ENCODE assay signal across 8 mouse cellular contexts in the genomic region with DNA sequence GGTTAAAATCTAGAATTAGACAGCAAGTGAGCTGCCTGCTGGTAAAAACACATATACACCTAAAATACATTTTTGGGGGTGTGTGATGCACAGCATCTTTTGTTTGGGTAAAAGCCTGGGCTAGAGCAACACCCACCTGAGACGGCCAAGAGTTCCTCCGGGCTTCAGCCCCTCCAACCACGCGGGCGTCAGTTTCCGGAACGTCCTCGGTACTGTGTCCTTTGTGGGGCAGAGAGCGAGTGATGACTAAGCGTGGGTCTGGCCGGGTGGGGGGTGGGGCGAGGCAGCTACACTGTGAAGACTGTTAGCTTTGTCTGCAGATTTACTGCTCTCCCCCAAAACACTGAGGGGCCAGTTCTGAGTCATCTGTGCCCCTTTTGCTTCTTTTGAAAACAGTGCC. TPM values are rescaled to one million over a fixed set of nuclear protein-coding genes. Genes with fewer than 3 reads are reported as not detected.
DNase-seq lines count a peak whose midpoint lies in the region; ATAC-seq and TF ChIP-seq lines count a peak whose summit lies in the region.

No protein-coding gene starts in this region.

- no peak overlapping the region for H3K27ac ChIP-seq in heart, embryonic 12.5 days (ENCODE audit: poor library complexity, severe bottlenecking)
- H3K27ac ChIP-seq in heart, embryonic 11.5 days (ENCODE audit: low read depth, low read length): no peak overlapping the region
- H3K27ac ChIP-seq in CH12.LX (ENCODE audit: insufficient read depth, low read depth): peak overlapping the region; percentile 17; the same call in 1 of the 2 replicates
- H3K27ac ChIP-seq in neural tube, embryonic 13.5 days (replicated peaks): no peak overlapping the region
- H3K27ac ChIP-seq in heart, embryonic 10.5 days: no peak overlapping the region

- peak; percentile 55 for DNase-seq in CH12.LX (ENCODE audit: extremely low read depth)
- DNase-seq in fibroblast of lung, adult 2 months (ENCODE audit: low read depth): peak; percentile 58
- DNase-seq in cerebellum, adult 9-11 months: no peak
- no peak for DNase-seq in heart, embryonic 10.5 days (ENCODE audit: low spot score)
- DNase-seq in ovary, adult 18-20 months (ENCODE audit: low spot score): no peak

- H3K9ac ChIP-seq in heart, embryonic 12.5 days: no peak overlapping the region
- H3K9ac ChIP-seq in heart, embryonic 11.5 days (ENCODE audit: low read depth, low read length): no peak overlapping the region
- peak overlapping the region; percentile 46 for H3K9ac ChIP-seq in CH12.LX (ENCODE audit: insufficient read depth, low read depth)
- no peak overlapping the region for H3K9ac ChIP-seq in neural tube, embryonic 13.5 days

- no peak for ATAC-seq in heart, embryonic 12.5 days (ENCODE audit: insufficient number of reproducible peaks, low FRiP score)
- no peak for ATAC-seq in heart, embryonic 11.5 days (replicated peaks; ENCODE audit: insufficient number of reproducible peaks, low FRiP score, low TSS enrichment)
- ATAC-seq in neural tube, embryonic 13.5 days (ENCODE audit: low read depth): no peak

- H3K4me3 ChIP-seq in heart, embryonic 12.5 days: no peak overlapping the region
- H3K4me3 ChIP-seq in heart, embryonic 11.5 days (ENCODE audit: low read depth, low read length): no peak overlapping the region
- peak overlapping the region in 1 of 3 experiments; percentile 8 for H3K4me3 ChIP-seq in CH12.LX (replicated peaks in 1 of 3; ENCODE audit: low read depth in 2 of 3, low read length in 2 of 3, poor library complexity in 1 of 3)
- H3K4me3 ChIP-seq in neural tube, embryonic 13.5 days: no peak overlapping the region
- no peak overlapping the region for H3K4me3 ChIP-seq in heart, embryonic 10.5 days

- 0 out of 2 replicates have a peak overlapping the region, but pooled peaks have one; percentile 14 for H3K4me2 ChIP-seq in heart, embryonic 12.5 days
- no peak overlapping the region for H3K4me2 ChIP-seq in heart, embryonic 11.5 days
- H3K4me2 ChIP-seq in CH12.LX (ENCODE audit: insufficient read depth, low read depth, poor library complexity, severe bottlenecking): peak overlapping the region; percentile 73
- H3K4me2 ChIP-seq in neural tube, embryonic 13.5 days: peak overlapping the region; percentile 25; the same call in 1 of the 2 replicates

- no peaks in the 10 kb centered on the region for H3K79me2 ChIP-seq in CH12.LX (replicated peaks; ENCODE audit: control insufficient read depth, extremely low read depth, insufficient read depth, poor library complexity, severe bottlenecking)

- peaks cover 26% of the 10 kb centered on the region for H3K4me1 ChIP-seq in heart, embryonic 12.5 days (replicated peaks)
- 0 out of 2 replicates have a peak, but pooled peaks cover 3% of the 10 kb centered on the region for H3K4me1 ChIP-seq in heart, embryonic 11.5 days (ENCODE audit: control insufficient read depth, insufficient read depth, low read length)
- peaks cover 8 to 20% of the 10 kb centered on the region in 2 experiments for H3K4me1 ChIP-seq in CH12.LX (ENCODE audit: control insufficient read depth in 1 of 2, insufficient read depth in 2 of 2)
- H3K4me1 ChIP-seq in neural tube, embryonic 13.5 days (replicated peaks): peaks cover 10% of the 10 kb centered on the region
- peaks cover 22% of the 10 kb centered on the region for H3K4me1 ChIP-seq in heart, embryonic 10.5 days

- WGBS in heart, embryonic 12.5 days: 43% methylated on average over 12 of the region's 12 CpGs
- WGBS in heart, embryonic 11.5 days (ENCODE audit: insufficient replicate concordance): 46% methylated on average over 12 of the region's 12 CpGs
- WGBS in neural tube, embryonic 13.5 days: 35% methylated on average over 12 of the region's 12 CpGs
- 47% methylated on average over 12 of the region's 12 CpGs for WGBS in heart, embryonic 10.5 days

- dilution Hi-C loops in CH12.LX (cut with MboI; ENCODE audit: extremely low pct_ligation_motif_present, extremely low pct_unique_long_range_greater_than_20kb, low sequenced_read_pairs): no loop called here

- TF ChIP-seq EP300 in CH12.LX (IDR thresholded peaks at IDR 0.05; ENCODE audit: low read length): peak; percentile 63

- H3K36me3 ChIP-seq in heart, embryonic 12.5 days: peaks cover 5% of the 10 kb centered on the region; the same call in 1 of the 2 replicates
- H3K36me3 ChIP-seq in heart, embryonic 11.5 days (ENCODE audit: control insufficient read depth, insufficient read depth, low read length): no peaks in the 10 kb centered on the region
- peaks cover 0 to 2% of the 10 kb centered on the region in 2 experiments for H3K36me3 ChIP-seq in CH12.LX (replicated peaks in 1 of 2; ENCODE audit: control insufficient read depth in 1 of 2, insufficient read depth in 1 of 2, low read length in 1 of 2)
- H3K36me3 ChIP-seq in neural tube, embryonic 13.5 days: no peaks in the 10 kb centered on the region
- peaks cover 2% of the 10 kb centered on the region; the same call in 1 of the 2 replicates for H3K36me3 ChIP-seq in heart, embryonic 10.5 days

- H3K9me3 ChIP-seq in heart, embryonic 12.5 days (replicated peaks): peaks cover 6% of the 10 kb centered on the region
- H3K9me3 ChIP-seq in heart, embryonic 11.5 days (replicated peaks; ENCODE audit: control insufficient read depth, low read length): peaks cover 8% of the 10 kb centered on the region; the same call in 1 of the 2 replicates
- peaks cover 25% of the 10 kb centered on the region for H3K9me3 ChIP-seq in CH12.LX (replicated peaks; ENCODE audit: low read length)
- H3K9me3 ChIP-seq in neural tube, embryonic 13.5 days: peaks cover 11% of the 10 kb centered on the region
- H3K9me3 ChIP-seq in heart, embryonic 10.5 days: peaks cover 8% of the 10 kb centered on the region; the same call in 1 of the 2 replicates

- TF ChIP-seq POLR2A in CH12.LX (IDR thresholded peaks at IDR 0.05; ENCODE audit: low read depth, low read length): peak; percentile 66

- no peak for TF ChIP-seq RAD21 in CH12.LX (IDR thresholded peaks at IDR 0.05; ENCODE audit: low read depth, low read length)

- no peak for TF ChIP-seq CTCF in CH12.LX (conservative IDR thresholded peaks at IDR 0.05 in 1 of 2, IDR thresholded peaks at IDR 0.05 in 1 of 2; ENCODE audit: low read depth in 2 of 2, low read length in 2 of 2)

- in situ Hi-C loops in CH12.LX (cut with MboI; ENCODE audit: low pct_ligation_motif_present, low pct_unique_long_range_greater_than_20kb, low sequenced_read_pairs): no loop called here

- H3K27me3 ChIP-seq in heart, embryonic 12.5 days (replicated peaks): peaks cover 18% of the 10 kb centered on the region
- 0 out of 2 replicates have a peak, but pooled peaks cover 4% of the 10 kb centered on the region for H3K27me3 ChIP-seq in heart, embryonic 11.5 days (ENCODE audit: control insufficient read depth, insufficient read depth, low read length)
- H3K27me3 ChIP-seq in CH12.LX (replicated peaks): no peaks in the 10 kb centered on the region
- peaks cover 8% of the 10 kb centered on the region; the same call in 1 of the 2 replicates for H3K27me3 ChIP-seq in neural tube, embryonic 13.5 days
- H3K27me3 ChIP-seq in heart, embryonic 10.5 days (ENCODE audit: insufficient read depth, poor library complexity, severe bottlenecking): 0 out of 2 replicates have a peak, but pooled peaks cover 14% of the 10 kb centered on the region

TF ChIP-seq in CH12.LX, 34 proteins besides CTCF, POLR2A, EP300 and RAD21 (continues in another document):
- TF ChIP-seq MAZ (IDR thresholded peaks at IDR 0.05; ENCODE audit: low read depth, low read length): peak; percentile 53; the same call in 1 of the 2 replicates
- no peak for TF ChIP-seq NELFE (IDR thresholded peaks at IDR 0.05; ENCODE audit: low read depth, low read length)
- no peak for TF ChIP-seq ZKSCAN1 (IDR thresholded peaks at IDR 0.05; ENCODE audit: borderline replicate concordance, low read depth, low read length)
- no peak for TF ChIP-seq USF1 (IDR thresholded peaks at IDR 0.05; ENCODE audit: low read depth, low read length)
- no peak for TF ChIP-seq KAT2A (IDR thresholded peaks at IDR 0.05; ENCODE audit: insufficient replicate concordance, low read length)

RNA-seq across cellular contexts. Expression of a gene that starts 0.7 kb away (rescaled TPM):
- 1.4 and 1.6 TPM in 2 replicates for polyA plus RNA-seq in heart, embryonic 12.5 days (2016; fragmentation: Nextera tagmentation; extraction: Ambion mirVana)
- 1.6 and 2.2 TPM in 2 replicates for polyA plus RNA-seq in heart, embryonic 11.5 days (2014; fragmentation: Nextera tagmentation; extraction: Ambion mirVana)
- total RNA-seq in CH12.LX (2012; rRNA removed): 4.8 and 5.1 TPM in 2 replicates
- total RNA-seq in CH12.LX (2014; rRNA removed): 1.3 and 1.8 TPM in 2 replicates
- 3.3 TPM in 2 replicates for polyA plus RNA-seq in CH12.LX (2012; ENCODE audit: insufficient read length, low read depth)
- 1.2 and 2.5 TPM in 2 replicates for polyA plus RNA-seq in neural tube, embryonic 13.5 days (2015; fragmentation: Nextera tagmentation; extraction: Ambion mirVana)
- polyA plus RNA-seq in heart, embryonic 10.5 days (2016; fragmentation: Nextera tagmentation; extraction: Ambion mirVana): 1.5 and 2.4 TPM in 2 replicates

RNA-seq across cellular contexts. Expression of a gene that starts 17.6 kb away (rescaled TPM):
- 3.7 and 6.3 TPM in 2 replicates for polyA plus RNA-seq in heart, embryonic 12.5 days (2016; fragmentation: Nextera tagmentation; extraction: Ambion mirVana)
- polyA plus RNA-seq in heart, embryonic 11.5 days (2014; fragmentation: Nextera tagmentation; extraction: Ambion mirVana): 6.3 and 6.6 TPM in 2 replicates
- 60.4 and 64.8 TPM in 2 replicates for total RNA-seq in CH12.LX (2012; rRNA removed)
- total RNA-seq in CH12.LX (2014; rRNA removed): 49.2 and 51.4 TPM in 2 replicates
- polyA plus RNA-seq in CH12.LX (2012; ENCODE audit: insufficient read length, low read depth): 72.8 and 89.9 TPM in 2 replicates
- polyA plus RNA-seq in neural tube, embryonic 13.5 days (2015; fragmentation: Nextera tagmentation; extraction: Ambion mirVana): 2.8 and 3.7 TPM in 2 replicates
- polyA plus RNA-seq in heart, embryonic 10.5 days (2016; fragmentation: Nextera tagmentation; extraction: Ambion mirVana): 4.3 and 10.3 TPM in 2 replicates

RNA-seq across cellular contexts. Expression of a gene that starts 42.2 kb away (rescaled TPM):
- polyA plus RNA-seq in heart, embryonic 12.5 days (2016; fragmentation: Nextera tagmentation; extraction: Ambion mirVana): 0.14 and 0.39 TPM in 2 replicates
- polyA plus RNA-seq in heart, embryonic 11.5 days (2014; fragmentation: Nextera tagmentation; extraction: Ambion mirVana): 0.11 and 0.17 TPM in 2 replicates
- total RNA-seq in CH12.LX (2012; rRNA removed) (4.4 and 5.0 TPM in 2 replicates), CH12.LX (2014; rRNA removed) (0.58 and 0.62 TPM in 2 replicates)
- polyA plus RNA-seq in CH12.LX (2012; ENCODE audit: insufficient read length, low read depth): 2.0 TPM in 2 replicates
- polyA plus RNA-seq in neural tube, embryonic 13.5 days (2015; fragmentation: Nextera tagmentation; extraction: Ambion mirVana): 0.28 and 0.38 TPM in 2 replicates
- 0.18 and 0.20 TPM in 2 replicates for polyA plus RNA-seq in heart, embryonic 10.5 days (2016; fragmentation: Nextera tagmentation; extraction: Ambion mirVana)

RNA-seq across cellular contexts. Expression of a gene that starts 50.2 kb away (rescaled TPM):
- polyA plus RNA-seq in heart, embryonic 12.5 days (2016; fragmentation: Nextera tagmentation; extraction: Ambion mirVana): 15.0 and 18.0 TPM in 2 replicates
- 12.2 and 15.3 TPM in 2 replicates for polyA plus RNA-seq in heart, embryonic 11.5 days (2014; fragmentation: Nextera tagmentation; extraction: Ambion mirVana)
- total RNA-seq in CH12.LX (2012; rRNA removed) (4.9 and 7.0 TPM in 2 replicates), CH12.LX (2014; rRNA removed) (0.55 and 1.3 TPM in 2 replicates)
- 3.2 and 4.8 TPM in 2 replicates for polyA plus RNA-seq in CH12.LX (2012; ENCODE audit: insufficient read length, low read depth)
- polyA plus RNA-seq in neural tube, embryonic 13.5 days (2015; fragmentation: Nextera tagmentation; extraction: Ambion mirVana): 3.1 and 4.1 TPM in 2 replicates
- polyA plus RNA-seq in heart, embryonic 10.5 days (2016; fragmentation: Nextera tagmentation; extraction: Ambion mirVana): 16.2 and 16.9 TPM in 2 replicates

Comparison
In these comparisons a context has a peak if more than half of its experiments do, and no peak if none do; other contexts are left out.
1. DNase-seq: peak in CH12.LX (single experiment) and fibroblast of lung, adult 2 months (single experiment); none in cerebellum, adult 9-11 months (single experiment), heart, embryonic 10.5 days (single experiment) and ovary, adult 18-20 months (single experiment).